Mouse (Mus musculus): Measurements from ENCODE around the gene Aebp1.

DNA sequence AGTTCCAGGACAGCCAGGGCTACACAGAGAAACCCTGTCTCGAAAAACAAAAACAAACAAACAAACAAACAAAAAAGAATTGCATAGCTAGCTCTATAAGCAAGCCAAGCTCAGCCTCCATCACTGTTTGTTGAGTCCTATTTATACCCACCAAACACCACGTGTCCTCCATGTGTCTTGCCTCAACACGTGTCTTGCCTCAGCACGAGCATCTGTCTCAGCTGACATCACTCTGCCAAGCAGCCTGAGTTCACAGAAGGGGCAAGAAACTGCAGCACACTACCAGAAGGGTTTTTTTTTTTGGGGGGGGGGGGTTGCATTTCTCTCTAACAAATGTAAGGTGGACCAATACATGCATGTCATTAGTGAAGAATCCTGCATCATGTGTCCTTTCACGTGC, 11.3 kb upstream of the Aebp1 start:
- no peak for TF ChIP-seq CTCF (IDR thresholded peaks at IDR 0.05; ENCODE audit: borderline replicate concordance, insufficient read depth, low read depth, low read length)
- TF ChIP-seq POLR2A (IDR thresholded peaks at IDR 0.05; ENCODE audit: borderline replicate concordance, insufficient read depth, low read length) = no peak

Data from cerebellum, adult 2 months (tissue).